Mouse (Mus musculus): ENCODE results near the gene Pou2f2.
"Not testable (repeated sequence)": the region's sequence is repeated elsewhere in the genome, so short reads cannot be mapped to it uniquely, and the experiment has no call there.

The Pou2f2 gene

DNA sequence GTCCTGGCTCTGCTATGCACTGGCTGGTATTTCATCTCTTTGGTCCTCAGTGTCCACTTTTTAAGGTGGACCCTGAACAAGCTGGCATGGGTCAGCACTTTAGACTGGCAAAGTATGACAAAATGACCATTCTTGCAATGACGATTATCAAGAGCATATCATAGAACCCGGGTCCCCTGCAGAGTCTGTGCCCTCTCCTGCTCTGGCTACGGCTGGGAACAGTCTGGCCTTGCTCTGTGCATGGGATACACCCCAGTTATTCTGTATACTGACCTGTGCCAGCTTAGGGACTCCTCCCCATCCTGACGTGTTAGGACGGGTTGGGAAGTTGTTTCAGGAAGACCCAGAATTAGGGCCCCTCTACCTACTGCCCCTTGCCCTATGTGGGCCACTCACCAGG, 121.6 kb downstream of the Pou2f2 start:
- DNase-seq, result no peak

DNA sequence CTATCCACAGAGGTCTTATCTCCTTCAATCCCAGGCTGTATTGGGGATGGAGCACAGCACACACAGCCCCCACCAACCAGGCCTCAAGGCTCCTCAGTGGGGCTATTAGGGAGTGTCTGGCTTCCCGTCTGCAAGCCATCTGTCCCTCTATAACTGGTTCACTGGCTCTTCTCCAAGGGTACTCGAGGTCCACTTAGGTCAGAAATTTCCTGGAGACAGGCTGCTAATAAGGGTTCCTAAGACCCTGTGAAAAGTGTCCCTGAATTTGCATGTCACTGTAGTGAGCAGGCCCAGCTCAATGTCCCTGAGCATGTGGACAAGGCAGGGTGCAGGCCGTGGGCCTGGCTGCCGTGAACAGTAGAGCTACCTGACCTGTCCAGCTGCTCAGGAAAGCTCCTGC, 122.6 kb downstream of the Pou2f2 start:
- no peak for DNase-seq

DNA sequence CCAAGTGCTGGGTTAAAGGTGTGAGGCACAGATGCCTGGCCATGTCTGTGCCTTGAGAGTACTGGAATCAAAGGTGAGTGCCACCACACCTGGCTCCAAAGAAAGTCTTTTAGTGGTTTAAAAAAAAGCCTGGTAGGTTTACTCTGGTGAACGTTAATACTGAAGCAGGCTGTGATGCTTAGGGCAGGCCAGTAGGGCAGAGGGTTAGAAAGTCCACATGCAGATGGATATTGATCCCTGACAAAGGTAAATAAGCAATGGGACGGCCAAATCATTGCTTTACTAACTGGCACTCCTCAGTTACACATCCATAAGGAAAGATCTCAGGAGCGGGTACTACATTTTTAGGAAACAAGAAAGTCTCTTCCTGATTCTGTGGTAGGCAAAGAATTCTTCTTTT, 126.9 kb downstream of the Pou2f2 start:
- DNase-seq, result no peak

DNA sequence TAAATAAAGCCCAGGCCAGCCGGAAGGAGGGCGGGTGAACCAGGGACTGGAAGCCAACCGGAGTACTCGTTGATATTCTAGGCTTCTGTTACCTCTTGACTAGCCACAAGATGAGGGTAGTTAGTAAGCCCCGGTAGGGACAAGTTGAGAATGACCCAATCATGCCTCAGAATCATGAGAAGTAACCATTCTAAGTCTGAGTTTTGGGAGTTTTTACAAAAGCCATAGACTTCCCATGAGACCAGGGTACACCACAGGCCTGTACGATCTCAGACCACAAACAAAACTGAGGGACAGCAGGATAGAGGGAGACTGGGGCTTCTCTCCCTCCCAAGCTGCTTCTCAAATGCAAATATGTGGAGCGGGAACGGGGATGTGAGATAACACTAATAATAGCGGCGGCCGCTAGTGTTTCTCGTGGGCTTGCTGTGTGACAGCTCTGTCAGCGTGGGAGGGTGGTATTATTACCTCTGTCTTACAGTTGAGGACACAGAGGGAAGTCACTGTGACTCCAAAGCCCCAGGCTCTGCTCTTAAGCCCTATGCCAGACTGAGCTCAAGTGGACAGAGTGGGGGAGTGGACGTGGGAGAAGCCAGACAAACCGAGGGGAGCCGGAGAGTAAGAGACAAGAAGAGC, 130.1 kb downstream of the Pou2f2 start:
- DNase-seq, result no peak

DNA sequence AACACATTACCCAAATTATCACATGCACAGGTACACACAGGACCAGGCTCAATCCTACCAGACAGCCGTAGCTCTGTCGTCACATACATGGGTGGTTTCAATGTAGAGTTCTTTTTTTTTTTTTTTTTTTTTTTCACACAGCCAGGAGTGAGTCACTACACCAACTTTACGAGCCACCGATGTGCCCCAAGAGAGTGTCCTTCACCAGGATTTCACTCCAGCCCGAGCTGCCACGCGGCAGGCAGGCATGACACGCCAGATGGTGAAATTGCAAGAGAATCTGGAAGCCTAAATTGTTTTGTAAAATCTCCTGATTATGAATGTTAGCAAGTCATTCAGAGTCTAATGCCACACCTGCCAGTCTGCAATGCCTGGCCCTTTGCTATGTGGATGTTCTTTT, 132.2 kb downstream of the Pou2f2 start:
- no peak for DNase-seq

DNA sequence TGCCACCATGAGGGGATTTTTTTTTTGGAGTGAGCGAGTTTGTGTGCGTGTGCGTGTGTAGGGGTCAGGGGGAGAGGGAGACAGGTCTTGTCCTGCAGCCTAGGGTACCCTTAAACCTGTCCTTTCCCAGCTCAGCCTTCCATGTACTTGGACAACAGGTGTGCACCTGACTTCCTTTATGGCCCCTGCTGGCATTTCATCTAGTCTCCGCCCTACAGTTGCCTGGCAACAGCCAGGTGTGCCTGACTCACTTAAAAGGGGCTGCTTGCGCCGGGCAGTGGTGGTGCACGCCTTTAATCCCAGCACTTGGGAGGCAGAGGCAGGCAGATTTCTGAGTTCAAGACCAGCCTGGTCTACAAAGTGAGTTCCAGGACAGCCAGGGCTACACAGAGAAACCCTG, 134.9 kb downstream of the Pou2f2 start:
- not testable (repeated sequence) for DNase-seq

DNA sequence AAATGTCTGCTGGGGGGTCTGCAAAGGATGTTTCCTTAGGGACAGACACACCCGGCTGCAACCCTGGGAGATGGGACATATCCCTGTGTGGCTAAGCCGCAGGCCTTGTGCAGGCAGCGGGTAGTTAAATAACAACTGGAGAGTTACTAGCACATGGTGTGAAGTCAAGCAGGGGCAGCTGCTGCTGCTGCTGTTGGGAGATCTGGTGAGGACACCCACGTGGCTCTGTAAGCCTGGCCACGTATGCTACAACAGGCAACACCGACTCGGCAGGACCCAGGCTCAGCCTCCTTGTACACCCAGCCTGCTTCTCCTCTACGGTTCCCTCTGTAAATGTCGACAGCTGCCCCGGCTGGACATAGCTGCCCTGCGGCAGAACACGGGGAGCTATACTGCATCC, 137.6 kb downstream of the Pou2f2 start:
- no peak for DNase-seq

All from thymus, adult 18-20 months (tissue).